Mouse (Mus musculus) megakaryocyte, embryonic 14.5 days (primary cell): ENCODE measurements around the gene Pcnt.

Experiments used
- FLI1 ChIP-seq: IDR thresholded peaks from 2 replicates; pipeline ENCODE4 v1.6.1; 2012; ENCODE audit warnings: low read length, inconsistent platforms, mixed read lengths
- GATA1 ChIP-seq: IDR thresholded peaks from 3 replicates; pipeline ENCODE4 v1.6.1; 2012; ENCODE audit warnings: mixed read lengths, low read length, inconsistent platforms, borderline replicate concordance

DNA sequence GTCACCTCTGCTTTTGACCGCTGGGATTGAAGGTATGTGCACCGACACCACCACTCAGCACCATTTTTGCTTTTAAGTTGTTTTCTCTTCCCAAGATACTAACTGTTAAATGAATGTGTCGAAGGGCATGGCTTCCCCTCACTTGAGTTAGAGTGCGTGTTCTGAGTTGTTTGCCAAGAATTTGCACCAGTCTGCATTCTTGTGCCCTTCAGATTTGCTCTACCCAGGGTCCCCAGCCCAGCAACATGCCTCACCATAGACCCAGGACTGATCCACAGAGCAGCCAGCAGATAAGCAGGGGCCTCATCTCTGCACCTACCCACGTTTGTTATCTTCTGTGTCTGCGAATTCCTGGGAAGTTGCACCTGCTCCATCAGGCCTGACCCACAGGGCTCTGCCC lies 38.9 kb upstream of the Pcnt start:
- TF ChIP-seq GATA1 (no peak), FLI1 (no peak)
